Mouse (Mus musculus): ENCODE measurements around the gene Stard5.

GRCm38 (mm10) chr7:83604180-83604944, 27.4 kb upstream of the Stard5 start:
- TF ChIP-seq CTCF (IDR thresholded peaks at IDR 0.05) (no peak), EP300 (IDR thresholded peaks at IDR 0.05) (no peak)

All from lung, postnatal 0 days (tissue).